Mouse (Mus musculus) left cerebral cortex, adult 8-10 months (tissue): ENCODE measurements at regions not wholly inside any gene's neighbourhood (a gene's known extent, or its start where the extent isn't known, plus 50 kb on each side); places are given as distances from the start of the nearest gene placed in this dataset.

Source experiments
- DNase-seq, 2 experiments: peaks; one replicate each; pipeline ENCODE4 v3.0.0; 2022; ENCODE audit warnings: low spot score in 2 of 2

DNA sequence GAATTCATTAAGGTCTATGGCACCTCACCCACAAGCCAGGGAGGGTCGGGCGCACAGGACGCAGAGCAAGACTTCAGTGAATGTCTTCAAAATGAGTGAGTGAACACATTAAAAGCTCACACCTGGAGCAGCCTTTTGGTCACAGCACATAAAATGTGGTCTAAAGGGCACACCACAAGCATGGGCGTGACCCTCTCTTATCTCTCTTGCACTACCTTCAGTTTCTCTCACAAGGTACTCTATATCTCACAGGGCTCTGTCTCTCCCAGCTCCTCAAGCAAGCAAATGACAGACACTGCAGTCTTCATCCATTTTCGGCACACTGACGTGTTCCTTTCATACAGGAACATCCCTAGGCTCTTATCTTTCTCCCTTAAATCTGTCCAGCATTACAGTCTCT, 444.0 kb downstream of the Slc16a7 start:
- no peak for DNase-seq

DNA sequence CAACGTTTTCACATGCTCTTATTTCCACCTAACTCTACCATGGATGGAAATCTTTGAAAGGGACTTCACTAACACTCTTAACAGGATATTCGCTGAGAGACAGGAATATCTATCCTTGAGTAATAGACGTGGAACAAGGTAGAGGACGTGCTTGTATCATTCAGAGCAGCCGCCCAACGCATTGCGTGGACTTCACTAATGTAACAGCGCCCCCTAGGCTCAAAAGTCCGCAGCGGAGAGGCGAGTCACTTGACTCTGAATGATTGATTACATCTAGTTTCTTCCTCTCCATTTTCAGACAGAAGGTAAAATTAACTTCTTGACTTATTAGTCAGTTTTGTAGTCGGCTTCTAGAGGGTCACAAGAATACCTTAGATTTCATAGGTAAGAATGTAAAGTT, 447.1 kb downstream of the Slc16a7 start:
- no peak for DNase-seq

DNA sequence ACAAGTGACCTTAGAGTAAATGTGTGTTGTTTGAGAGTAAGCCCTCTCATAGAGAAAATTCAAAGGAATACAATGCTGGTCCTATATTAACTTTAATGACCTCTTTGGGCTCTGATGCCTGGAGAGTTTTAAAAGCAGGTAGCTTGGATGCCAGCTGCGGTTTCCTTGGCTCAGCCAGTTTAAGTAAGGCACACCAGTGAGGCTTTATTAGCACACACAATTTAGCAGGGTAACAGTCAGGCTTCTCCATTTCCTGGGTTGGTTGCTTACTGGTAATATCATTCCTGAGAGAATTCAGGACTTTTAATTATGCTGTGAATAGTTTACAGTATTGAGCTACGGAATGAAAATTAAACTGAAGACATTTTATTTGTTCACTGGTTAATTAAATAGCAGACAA, 462.0 kb downstream of the Slc16a7 start:
- DNase-seq: no peak

DNA sequence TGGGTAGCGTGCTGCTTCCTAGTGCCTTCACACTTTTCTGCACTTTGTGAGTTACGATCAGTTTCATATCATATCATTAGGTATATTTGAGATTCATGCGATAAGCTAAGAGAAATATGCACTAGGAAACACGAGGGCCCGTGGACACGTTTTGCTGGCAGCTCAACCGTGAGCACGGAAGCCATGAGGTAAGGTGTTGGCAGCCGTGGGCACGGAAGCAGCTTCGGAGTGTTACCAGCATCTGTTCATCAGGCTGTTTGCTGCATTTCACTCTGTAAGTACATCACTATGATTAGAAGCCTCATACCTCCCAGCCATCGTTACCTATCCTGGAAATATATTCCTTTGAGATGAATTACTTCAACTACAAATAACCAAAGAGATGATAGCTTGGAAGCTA, 489.2 kb downstream of the Slc16a7 start:
- DNase-seq: peak in 1 of 2 experiments; percentile 34

DNA sequence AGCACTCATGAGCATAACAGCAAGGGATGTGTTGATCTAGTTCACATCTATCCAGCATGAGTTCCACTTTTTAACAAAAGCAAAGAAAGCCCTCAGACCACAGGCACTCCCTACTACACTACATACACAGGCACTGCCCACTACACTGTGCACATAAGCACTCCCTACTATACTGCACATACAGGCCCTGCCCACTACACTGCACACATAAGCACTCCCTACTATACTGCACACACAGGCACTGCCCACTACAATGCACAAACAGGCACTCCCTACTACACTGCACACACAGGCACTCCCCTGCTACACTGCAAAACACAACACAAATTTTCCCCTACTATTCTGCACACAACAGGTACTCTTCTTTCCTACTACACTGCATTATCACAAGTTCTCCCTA, 510.7 kb downstream of the Slc16a7 start:
- no peak for DNase-seq

DNA sequence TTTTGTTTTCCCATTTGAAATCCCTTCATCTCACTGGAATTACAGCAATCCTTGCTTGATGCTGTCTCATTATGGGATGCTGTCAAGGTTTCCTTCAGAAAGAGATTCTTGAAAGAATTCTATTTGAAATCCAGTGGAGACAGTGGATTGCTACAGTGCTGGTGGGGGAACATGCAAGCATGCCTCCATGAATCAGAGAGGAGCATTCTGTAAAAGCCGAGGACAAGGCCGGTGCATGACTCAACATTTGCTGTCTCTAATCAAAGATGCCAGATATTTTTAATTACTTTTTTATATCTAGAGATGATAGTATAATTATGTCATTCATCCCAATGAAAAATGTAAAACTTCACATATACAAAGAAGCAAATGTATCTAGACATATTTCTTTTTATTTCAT, 511.6 kb downstream of the Slc16a7 start:
- no peak for DNase-seq

DNA sequence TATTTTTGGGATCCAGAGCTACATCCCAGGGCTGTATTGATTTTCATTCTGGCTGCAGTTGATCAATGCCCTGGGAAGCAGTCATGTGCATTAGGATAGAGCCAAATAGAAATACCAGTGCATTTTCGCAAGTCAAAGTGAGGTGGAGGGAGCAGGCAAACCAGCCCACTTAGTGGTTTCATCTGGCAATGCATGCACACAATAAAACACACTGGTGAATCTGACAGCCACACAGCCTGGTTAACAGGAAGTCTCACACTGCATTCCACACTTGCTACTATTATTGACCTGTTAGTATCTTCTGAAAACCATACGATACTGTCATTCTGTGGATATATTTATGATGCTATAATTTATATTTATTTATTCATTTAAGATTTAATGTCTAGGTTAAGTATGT, 517.1 kb downstream of the Slc16a7 start:
- DNase-seq: no peak

DNA sequence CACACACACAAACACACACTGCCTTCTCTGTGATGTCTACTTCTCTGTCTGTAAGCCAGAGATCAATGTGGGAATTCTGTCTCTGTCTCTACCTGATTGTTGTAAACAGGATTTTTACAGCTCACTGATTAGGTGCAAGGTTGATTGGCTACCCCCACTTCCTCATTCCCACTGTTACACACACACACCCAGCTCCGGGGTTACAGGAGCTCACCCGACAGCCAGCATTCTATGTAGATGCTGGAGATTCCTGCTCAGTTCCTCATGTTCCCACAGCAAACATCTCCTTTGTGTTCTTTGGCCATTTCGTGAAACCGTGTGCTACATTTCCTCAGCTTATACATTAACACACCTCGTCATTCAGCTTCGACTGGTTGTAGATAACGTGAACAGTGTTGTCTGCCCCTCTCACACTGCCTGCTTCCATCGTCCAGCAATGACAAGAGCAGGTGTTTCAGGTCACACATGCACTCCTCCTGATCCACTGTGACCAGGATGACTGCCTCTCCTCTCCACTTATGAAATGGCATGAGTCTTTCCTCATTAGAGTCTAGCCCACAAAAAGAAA, 546.6 kb downstream of the Slc16a7 start:
- no peak for DNase-seq

DNA sequence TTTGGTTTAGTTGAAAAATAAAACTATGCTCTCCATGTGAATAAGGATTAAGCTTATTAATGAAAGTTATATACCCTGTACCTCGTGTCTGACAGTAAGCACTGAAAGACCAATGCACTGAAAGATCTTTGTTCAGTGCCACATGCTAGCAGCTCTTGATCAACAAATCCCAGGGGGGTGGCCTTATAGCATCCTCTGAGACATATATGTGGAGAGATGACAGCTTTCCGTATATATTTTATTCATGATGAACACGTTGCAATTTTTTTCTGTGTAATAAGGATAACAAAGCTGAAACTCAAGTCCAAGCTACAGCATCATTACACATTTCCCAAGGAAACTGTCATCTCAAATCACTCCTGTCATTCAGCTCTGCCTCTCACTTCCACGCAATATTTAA, 555.3 kb downstream of the Slc16a7 start:
- no peak for DNase-seq

DNA sequence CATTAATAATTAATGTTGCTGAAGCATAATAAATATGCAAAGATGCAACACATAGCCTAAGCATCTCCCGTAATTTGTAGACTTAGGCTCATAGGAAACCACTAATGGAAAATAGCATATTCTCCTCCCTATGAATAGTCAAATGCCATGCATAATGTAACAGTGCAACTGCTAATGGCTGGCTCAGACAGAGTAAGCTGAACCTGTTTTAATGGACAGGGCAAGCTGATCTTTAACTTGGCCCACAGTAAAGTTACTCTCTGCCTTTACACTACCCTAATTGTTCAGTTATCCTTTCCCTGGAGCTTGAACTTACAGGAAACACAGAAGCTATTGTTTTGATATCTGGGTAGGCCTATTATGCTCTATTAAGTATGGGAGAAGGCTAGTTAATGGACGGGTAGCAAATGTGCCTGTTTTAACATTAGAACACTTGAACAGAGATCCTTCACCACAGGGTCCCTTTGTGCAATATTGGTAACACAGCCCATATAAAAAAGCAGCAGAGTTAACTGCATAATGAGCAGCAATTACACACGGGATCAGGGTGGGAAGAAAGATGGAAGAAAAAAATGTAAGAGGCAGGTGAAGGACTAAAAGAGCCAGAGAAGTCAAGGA, 585.2 kb downstream of the Slc16a7 start:
- DNase-seq: no peak
